Mouse (Mus musculus): ENCODE measurements around the gene Krt87. TPM values are rescaled to one million over a fixed set of nuclear protein-coding genes. Genes with fewer than 3 reads are reported as not detected.
A peak's percentile ranks its signal among the peaks of the same experiment; 100 is the strongest.

The Krt87 gene
- polyA plus RNA-seq (2012; rRNA removed) = 0.03 and 0.15 TPM in 2 replicates

- no peak for DNase-seq (ENCODE audit: low spot score)
Observed at GRCm38 (mm10) chr15:101438555-101438954, at the start of gene Krt87. Krt87 (minus strand) TSS chr15:101438804.

GRCm38 (mm10) chr15:101485911-101486635 is 47.5 kb upstream of the Krt87 start:
- no peak for DNase-seq (ENCODE audit: low spot score)

GRCm38 (mm10) chr15:101484939-101485338 is 46.3 kb upstream of the Krt87 start:
- DNase-seq (ENCODE audit: low spot score) = no peak

- no peak for DNase-seq (ENCODE audit: low spot score)
Observed at GRCm38 (mm10) chr15:101483646-101484045, 45.0 kb upstream of the Krt87 start.

GRCm38 (mm10) chr15:101482056-101482455 is 43.5 kb upstream of the Krt87 start:
- DNase-seq (ENCODE audit: low spot score) = no peak

GRCm38 (mm10) chr15:101479666-101480060 is 41.1 kb upstream of the Krt87 start:
- no peak for DNase-seq (ENCODE audit: low spot score)

GRCm38 (mm10) chr15:101479007-101479665 is 40.5 kb upstream of the Krt87 start:
- DNase-seq (ENCODE audit: low spot score) = peak; percentile 35

GRCm38 (mm10) chr15:101472952-101473528 is 34.4 kb upstream of the Krt87 start, which contains the start of gene Krt86:
Krt86 (plus strand) TSS chr15:101473478.
- DNase-seq (ENCODE audit: low spot score) = no peak

- no peak for DNase-seq (ENCODE audit: low spot score)
Observed at GRCm38 (mm10) chr15:101469093-101469492, 30.5 kb upstream of the Krt87 start.

- DNase-seq (ENCODE audit: low spot score) = no peak
Observed at GRCm38 (mm10) chr15:101463651-101464050, 25.0 kb upstream of the Krt87 start, which contains the start of gene Krt81. Krt81 (minus strand) TSS chr15:101463751.

GRCm38 (mm10) chr15:101459283-101459682 is 20.7 kb upstream of the Krt87 start:
- DNase-seq (ENCODE audit: low spot score) = no peak

GRCm38 (mm10) chr15:101458361-101458930 is 19.8 kb upstream of the Krt87 start:
- DNase-seq (ENCODE audit: low spot score) = no peak

- DNase-seq (ENCODE audit: low spot score) = no peak
Observed at GRCm38 (mm10) chr15:101455891-101456290, 17.3 kb upstream of the Krt87 start.

GRCm38 (mm10) chr15:101455292-101455691 is 16.7 kb upstream of the Krt87 start:
- no peak for DNase-seq (ENCODE audit: low spot score)

- DNase-seq (ENCODE audit: low spot score) = no peak
Observed at GRCm38 (mm10) chr15:101454774-101455173, 16.2 kb upstream of the Krt87 start.

GRCm38 (mm10) chr15:101453093-101453736 is 14.6 kb upstream of the Krt87 start:
- DNase-seq (ENCODE audit: low spot score) = peak; percentile 48

GRCm38 (mm10) chr15:101447444-101447843 is 8.8 kb upstream of the Krt87 start, which contains the start of gene Krt88:
Krt88 (plus strand) TSS chr15:101447744.
- DNase-seq (ENCODE audit: low spot score) = no peak

- DNase-seq (ENCODE audit: low spot score) = no peak
Observed at GRCm38 (mm10) chr15:101446572-101446971, 8.0 kb upstream of the Krt87 start.

- no peak for DNase-seq (ENCODE audit: low spot score)
Observed at GRCm38 (mm10) chr15:101440837-101441236, 2.2 kb upstream of the Krt87 start.

- no peak for DNase-seq (ENCODE audit: low spot score)
Observed at GRCm38 (mm10) chr15:101436611-101437010, 2.0 kb downstream of the Krt87 start.

GRCm38 (mm10) chr15:101424914-101425313 is 13.7 kb downstream of the Krt87 start:
- DNase-seq (ENCODE audit: low spot score) = no peak

GRCm38 (mm10) chr15:101420903-101421302 is 17.7 kb downstream of the Krt87 start:
- DNase-seq (ENCODE audit: low spot score) = no peak
